Mouse (Mus musculus): ENCODE measurements at regions not wholly inside any gene's neighbourhood (a gene's known extent, or its start where the extent isn't known, plus 50 kb on each side); places are given as distances from the start of the nearest gene placed in this dataset.
A peak's percentile ranks its signal among the peaks of the same experiment; 100 is the strongest.

DNA sequence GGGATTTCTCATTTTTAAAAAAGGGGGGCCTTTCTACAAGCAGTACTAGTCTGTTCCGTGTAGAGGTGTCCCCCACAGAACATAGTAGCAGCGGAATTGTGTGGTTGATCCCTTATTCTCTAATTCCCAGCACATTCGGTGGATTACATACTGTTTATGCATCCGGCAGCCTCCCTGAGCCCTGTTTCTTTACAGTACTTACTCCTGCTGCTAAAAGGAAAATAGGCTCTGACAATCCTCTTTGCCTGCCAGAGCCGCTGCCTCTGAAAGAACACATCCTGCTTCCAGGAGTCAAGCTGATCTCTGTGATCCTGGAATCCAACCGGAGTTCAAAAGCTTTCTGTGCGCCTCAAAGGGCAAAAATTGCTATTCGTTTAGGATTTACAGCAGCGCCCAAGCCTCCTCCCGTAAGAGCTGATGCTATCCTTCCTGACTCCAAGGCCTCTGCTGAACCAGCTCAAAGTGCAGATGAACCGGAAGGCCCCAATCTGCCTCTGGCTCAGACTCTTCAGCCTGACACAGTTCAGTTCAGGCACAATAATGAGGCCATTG lies 936.6 kb downstream of the Ndufa4 start:
- peak; percentile 44 to 51 for DNase-seq (ENCODE audit: low spot score in 2 of 2)

DNA sequence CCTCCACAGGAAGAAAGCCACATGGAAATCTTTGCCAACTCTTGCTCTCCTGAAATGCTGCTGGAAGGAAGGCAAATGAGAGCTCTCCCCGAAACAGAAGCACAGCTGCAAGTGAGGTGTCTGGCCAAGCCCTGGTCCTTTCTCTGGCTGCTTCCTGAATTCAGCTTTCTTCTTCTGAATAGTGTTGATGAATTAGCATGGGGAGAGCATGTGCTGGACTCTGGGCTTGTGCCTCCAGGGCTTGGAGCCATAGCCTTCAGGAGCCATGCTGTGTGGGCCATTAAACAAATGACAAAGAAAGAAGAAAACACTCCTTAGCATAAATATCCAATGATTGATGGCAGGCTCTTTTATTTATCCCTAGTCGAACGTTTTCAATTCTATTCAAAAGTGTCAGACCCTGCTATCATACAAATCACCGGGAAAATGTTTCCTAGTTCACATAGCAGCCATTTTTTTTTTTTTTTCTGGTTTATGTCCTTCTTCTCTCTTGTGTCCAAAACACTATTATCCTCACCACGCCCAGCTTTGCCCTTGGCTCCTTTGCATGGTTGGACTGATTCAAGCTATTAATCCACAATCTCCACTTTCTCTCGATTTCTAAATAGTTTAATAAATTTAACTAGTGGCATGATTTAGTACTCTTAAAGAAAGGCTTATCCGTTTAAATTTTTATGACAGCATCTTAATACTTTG lies 937.3 kb downstream of the Ndufa4 start:
- DNase-seq (ENCODE audit: low spot score in 2 of 2) = peak; percentile 36 to 52

DNA sequence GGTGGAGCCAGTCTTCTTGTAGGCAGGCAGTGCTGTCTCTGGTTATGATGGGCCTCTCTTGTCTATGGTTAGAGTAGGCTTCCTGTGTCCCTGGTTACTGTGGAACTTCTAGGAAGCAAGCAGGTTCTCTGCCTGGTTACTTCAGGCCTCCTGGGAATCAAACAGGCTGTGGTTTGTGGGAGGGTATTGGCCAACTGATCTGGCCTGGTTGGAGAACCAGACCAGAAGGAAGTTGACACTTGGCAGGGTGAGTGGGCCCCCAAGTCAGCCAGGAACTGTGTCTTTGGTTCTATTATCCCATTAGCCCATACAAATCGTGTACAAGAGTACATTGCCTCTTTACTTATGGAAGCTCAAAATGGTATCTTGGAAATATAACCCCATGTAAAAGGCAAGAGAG lies 963.8 kb downstream of the Ndufa4 start:
- no peak for DNase-seq (ENCODE audit: low spot score in 2 of 2)

DNA sequence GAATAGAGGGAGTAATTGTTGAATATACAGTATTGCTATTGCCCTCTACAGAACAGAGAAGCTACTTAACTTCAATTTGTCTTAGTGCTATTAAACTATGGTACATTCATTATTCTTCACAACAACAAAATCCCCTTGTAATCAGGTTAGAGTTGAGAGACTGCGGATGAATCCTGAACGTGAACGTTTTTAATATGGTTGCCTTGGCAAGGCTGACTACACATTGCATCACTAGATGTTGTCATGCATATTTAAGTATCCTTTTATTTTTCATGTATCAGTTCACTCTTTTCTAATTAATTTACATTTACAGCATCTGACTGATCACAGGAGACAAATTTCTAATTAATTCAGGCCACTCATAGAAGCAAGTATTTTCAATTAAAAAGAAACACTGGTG lies 965.8 kb downstream of the Ndufa4 start:
- no peak for DNase-seq (ENCODE audit: low spot score in 2 of 2)
